Mouse (Mus musculus) CH12.LX (cell line): ENCODE results near the gene Tectb.

ENCODE experiments used
- CTCF ChIP-seq, 2 experiments: IDR thresholded peaks in 1 of 2; conservative IDR thresholded peaks in 1 of 2; 2 replicates each; pipeline ENCODE4 v1.5.1; 2011 to 2012; ENCODE audit warnings: low read depth in 2 of 2, low read length in 2 of 2, improper control_type of control experiment in 1 of 2, inconsistent platforms in 1 of 2, mild to moderate bottlenecking in 1 of 2, moderate library complexity in 1 of 2
- ELF1 ChIP-seq: IDR thresholded peaks from 2 replicates; pipeline ENCODE4 v1.6.1; 2014; ENCODE audit warnings: low read depth, mild to moderate bottlenecking, inconsistent platforms, low read length, improper control_type of control experiment
- GABPA ChIP-seq: IDR thresholded peaks from 2 replicates; pipeline ENCODE4 v1.6.1; 2012; ENCODE audit warnings: low read depth, low read length, improper control_type of control experiment, inconsistent platforms; ENCODE audit not compliant: insufficient replicate concordance
- POLR2A ChIP-seq: IDR thresholded peaks from 2 replicates; pipeline ENCODE4 v1.6.1; 2011; ENCODE audit warnings: low read depth, mild to moderate bottlenecking, improper control_type of control experiment, low read length

DNA sequence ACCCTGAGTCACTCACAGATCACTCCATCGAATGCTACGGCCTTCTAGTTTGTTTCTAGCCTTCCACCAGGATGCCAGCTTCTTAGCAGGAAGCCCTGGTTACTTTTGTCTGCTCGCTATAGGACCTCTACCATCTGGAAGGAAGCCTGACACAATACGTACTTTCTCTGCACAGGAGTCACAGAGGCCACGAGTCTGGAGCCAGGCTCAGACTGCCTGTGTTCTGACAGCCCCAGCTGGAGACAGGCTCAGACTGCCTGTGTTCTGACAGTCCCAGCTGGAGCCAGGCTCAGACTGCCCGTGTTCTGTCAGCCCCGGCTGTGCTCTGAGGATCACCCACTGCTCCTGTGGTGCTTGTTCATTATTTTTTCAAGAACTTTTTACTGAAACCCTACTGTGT, 42.6 kb upstream of the Tectb start:
- no peak for TF ChIP-seq POLR2A
- no peak for TF ChIP-seq CTCF (conservative IDR thresholded peaks at IDR 0.05 in 1 of 2, IDR thresholded peaks at IDR 0.05 in 1 of 2; ENCODE audit: low read depth in 2 of 2, low read length in 2 of 2)
- no peak for TF ChIP-seq GABPA
- no peak for TF ChIP-seq ELF1
